Mouse (Mus musculus) lung, embryonic 16.5 days (tissue): ENCODE data around the gene Prss50. TPM values are rescaled to one million over a fixed set of nuclear protein-coding genes. Genes with fewer than 3 reads are reported as not detected.

Experiments used
- ATAC-seq: fragments of 200-750 bp; cut with Nextera tagmentation; 2 replicates; pipeline ENCODE4 v1.8.0; 2017; ENCODE audit warnings: low read depth, mild to moderate bottlenecking, moderate library complexity
- H3K27ac ChIP-seq: fragments of 300-500 bp; sonication (generic); 2 replicates; pipeline ENCODE4 v1.5.1; 2014; ENCODE audit warnings: mild to moderate bottlenecking, control low read depth, low read length
- H3K27me3 ChIP-seq: fragments of 300-500 bp; sonication (generic); 2 replicates; pipeline ENCODE4 v1.6.1; 2014; ENCODE audit warnings: low read depth, low read length, mixed read lengths; ENCODE audit not compliant: control insufficient read depth, insufficient read depth
- H3K36me3 ChIP-seq: fragments of 300-500 bp; sonication (generic); 2 replicates; pipeline ENCODE4 v1.6.1; 2014; ENCODE audit warnings: low read length; ENCODE audit not compliant: control insufficient read depth, insufficient read depth
- H3K4me1 ChIP-seq: fragments of 300-500 bp; sonication (generic); replicated peaks from 2 replicates; pipeline ENCODE4 v1.6.1; 2014; ENCODE audit warnings: low read length, mixed read lengths; ENCODE audit not compliant: control insufficient read depth, insufficient read depth
- H3K4me2 ChIP-seq: fragments of 300-500 bp; sonication (generic); 2 replicates; pipeline ENCODE4 v1.6.1; 2014; ENCODE audit warnings: low read depth, low read length, control low read depth
- H3K4me3 ChIP-seq: fragments of 300-500 bp; sonication (generic); 2 replicates; pipeline ENCODE4 v1.5.1; 2014; ENCODE audit warnings: mild to moderate bottlenecking, low read length, control low read depth
- H3K9ac ChIP-seq: fragments of 300-500 bp; sonication (generic); 2 replicates; pipeline ENCODE4 v1.6.1; 2014; ENCODE audit warnings: low read length, control low read depth
- H3K9me3 ChIP-seq: fragments of 300-500 bp; sonication (generic); 2 replicates; pipeline ENCODE4 v1.6.1; 2016; ENCODE audit warnings: low read length; ENCODE audit not compliant: control insufficient read depth
- WGBS: fragments of 180-500 bp; shearing (Covaris S2); extraction: QIAGEN DNeasy Blood & Tissue Kit; methylation state at CpG from one replicate; pipeline ENCODE4 v1.1.7; 2014; 5-methylcytosine and 5-hydroxymethylcytosine counted together
- polyA plus RNA-seq: library from polyadenylated mRNA; unstranded; fragments of >200 nt; fragmentation: Nextera tagmentation; extraction: Ambion mirVana; gene quantifications from 2 replicates; pipeline ENCODE4 v1.2.1, GENCODE M21; 2015

Prss50 gene
- polyA plus RNA-seq, 1 experiment from 2014 or later: not detected

- no peak for ATAC-seq
- Histone ChIP-seq H3K27ac (no peak overlapping the region), H3K4me1 (no peaks in the 10 kb centered on the region; the same call in 1 of the 2 replicates), H3K27me3 (no peaks in the 10 kb centered on the region), H3K36me3 (peaks cover 3% of the 10 kb centered on the region; the same call in 1 of the 2 replicates), H3K4me2 (no peak overlapping the region), H3K9me3 (no peaks in the 10 kb centered on the region), H3K9ac (no peak overlapping the region), H3K4me3 (no peak overlapping the region)
- WGBS: 71% methylated on average over 10 of the region's 10 CpGs
These were observed 35.7 kb downstream of the Prss50 start for GRCm38 (mm10) chr9:110893429-110893828.

GRCm38 (mm10) chr9:110895507-110895906, 37.7 kb downstream of the Prss50 start:
- no peak overlapping the region for H3K27ac ChIP-seq
- peaks cover 3% of the 10 kb centered on the region; the same call in 1 of the 2 replicates for H3K4me1 ChIP-seq
- ATAC-seq: no peak
- peaks cover 8% of the 10 kb centered on the region for H3K36me3 ChIP-seq
- no peaks in the 10 kb centered on the region for H3K27me3 ChIP-seq
- no peak overlapping the region for H3K4me3 ChIP-seq
- H3K9ac ChIP-seq: no peak overlapping the region
- WGBS: 52% methylated on average over 5 of the region's 5 CpGs
- no peak overlapping the region for H3K4me2 ChIP-seq
- no peaks in the 10 kb centered on the region for H3K9me3 ChIP-seq

GRCm38 (mm10) chr9:110895994-110896393, 38.2 kb downstream of the Prss50 start:
- Histone ChIP-seq H3K36me3 (peaks cover 8% of the 10 kb centered on the region), H3K4me1 (peaks cover 3% of the 10 kb centered on the region; the same call in 1 of the 2 replicates), H3K9ac (no peak overlapping the region), H3K4me2 (no peak overlapping the region), H3K4me3 (no peak overlapping the region), H3K9me3 (no peaks in the 10 kb centered on the region), H3K27ac (no peak overlapping the region), H3K27me3 (no peaks in the 10 kb centered on the region)
- 15% methylated on average over 7 of the region's 7 CpGs for WGBS
- no peak for ATAC-seq

GRCm38 (mm10) chr9:110896595-110896994, 38.8 kb downstream of the Prss50 start:
- Histone ChIP-seq H3K4me1 (peaks cover 3% of the 10 kb centered on the region; the same call in 1 of the 2 replicates), H3K27ac (no peak overlapping the region), H3K9ac (no peak overlapping the region), H3K4me3 (no peak overlapping the region), H3K4me2 (peak overlapping the region; percentile 7; the same call in 1 of the 2 replicates), H3K9me3 (no peaks in the 10 kb centered on the region), H3K27me3 (no peaks in the 10 kb centered on the region), H3K36me3 (peaks cover 8% of the 10 kb centered on the region)
- WGBS: 9% methylated on average over 6 of the region's 6 CpGs
- ATAC-seq: peak; percentile 27; the same call in 1 of the 2 replicates

- no peak overlapping the region for H3K27ac ChIP-seq
- H3K4me3 ChIP-seq: no peak overlapping the region
- no peak overlapping the region for H3K9ac ChIP-seq
- no peaks in the 10 kb centered on the region for H3K27me3 ChIP-seq
- peaks cover 5% of the 10 kb centered on the region; the same call in 1 of the 2 replicates for H3K36me3 ChIP-seq
- H3K9me3 ChIP-seq: no peaks in the 10 kb centered on the region
- WGBS: 37% methylated on average over 10 of the region's 10 CpGs
- H3K4me2 ChIP-seq: no peak overlapping the region
- no peak for ATAC-seq
- peaks cover 3% of the 10 kb centered on the region; the same call in 1 of the 2 replicates for H3K4me1 ChIP-seq
These were observed 41.8 kb downstream of the Prss50 start for GRCm38 (mm10) chr9:110899451-110900008.

- Histone ChIP-seq H3K27ac (no peak overlapping the region), H3K4me3 (no peak overlapping the region), H3K4me1 (peaks cover 3% of the 10 kb centered on the region; the same call in 1 of the 2 replicates), H3K9ac (no peak overlapping the region), H3K9me3 (no peaks in the 10 kb centered on the region), H3K4me2 (no peak overlapping the region), H3K27me3 (no peaks in the 10 kb centered on the region), H3K36me3 (peaks cover 5% of the 10 kb centered on the region; the same call in 1 of the 2 replicates)
- ATAC-seq: no peak
- WGBS: 85% methylated on average over 6 of the region's 6 CpGs
These were observed 43.4 kb downstream of the Prss50 start for GRCm38 (mm10) chr9:110901204-110901603.

GRCm38 (mm10) chr9:110902271-110902670, 44.5 kb downstream of the Prss50 start:
- H3K9ac ChIP-seq: no peak overlapping the region
- peaks cover 5% of the 10 kb centered on the region; the same call in 1 of the 2 replicates for H3K36me3 ChIP-seq
- H3K4me3 ChIP-seq: no peak overlapping the region
- no peaks in the 10 kb centered on the region for H3K27me3 ChIP-seq
- WGBS: 73% methylated on average over 4 of the region's 4 CpGs
- H3K9me3 ChIP-seq: no peaks in the 10 kb centered on the region
- no peak overlapping the region for H3K4me2 ChIP-seq
- no peak for ATAC-seq
- H3K27ac ChIP-seq: no peak overlapping the region
- 0 out of 2 replicates have a peak, but pooled peaks cover 3% of the 10 kb centered on the region for H3K4me1 ChIP-seq

- WGBS: 86% methylated on average over 11 of the region's 11 CpGs
- no peak overlapping the region for H3K27ac ChIP-seq
These were observed 49.6 kb downstream of the Prss50 start for GRCm38 (mm10) chr9:110907201-110907837.

GRCm38 (mm10) chr9:110907838-110908630, 50.3 kb downstream of the Prss50 start:
- H3K4me2 ChIP-seq: no peak overlapping the region
- no peak overlapping the region for H3K27ac ChIP-seq
- H3K9me3 ChIP-seq: no peaks in the 10 kb centered on the region
- no peak overlapping the region for H3K4me3 ChIP-seq
- no peaks in the 10 kb centered on the region for H3K27me3 ChIP-seq
- no peaks in the 10 kb centered on the region for H3K36me3 ChIP-seq
- 74% methylated on average over 4 of the region's 4 CpGs for WGBS
- no peak for ATAC-seq
- H3K9ac ChIP-seq: no peak overlapping the region
- no peaks in the 10 kb centered on the region for H3K4me1 ChIP-seq

More at GRCm38 (mm10) chr9:110907201-110907837, 49.6 kb downstream of the Prss50 start:
- H3K4me1 ChIP-seq: no peaks in the 10 kb centered on the region
- no peak overlapping the region for H3K4me2 ChIP-seq
- H3K36me3 ChIP-seq: no peaks in the 10 kb centered on the region
- no peaks in the 10 kb centered on the region for H3K9me3 ChIP-seq
- H3K27me3 ChIP-seq: no peaks in the 10 kb centered on the region
- ATAC-seq: no peak
- H3K9ac ChIP-seq: no peak overlapping the region
- no peak overlapping the region for H3K4me3 ChIP-seq
